Mouse (Mus musculus) heart, embryonic 15.5 days (tissue): ENCODE results near the gene Cad. TPM values are rescaled to one million over a fixed set of nuclear protein-coding genes. Genes with fewer than 3 reads are reported as not detected.
"Not testable (repeated sequence)": the region's sequence is repeated elsewhere in the genome, so short reads cannot be mapped to it uniquely, and the experiment has no call there.

Experiments
- ATAC-seq: fragments of 200-750 bp; cut with Nextera tagmentation; replicated peaks from 2 replicates; pipeline ENCODE4 v1.8.0; 2017; ENCODE audit warnings: low read depth, moderate TSS enrichment; ENCODE audit not compliant: insufficient number of reproducible peaks, insufficient read depth, low FRiP score
- H3K27ac ChIP-seq: fragments of 300-500 bp; sonication (generic); 2 replicates; pipeline ENCODE4 v1.5.1; 2015; ENCODE audit warnings: mild to moderate bottlenecking, inconsistent platforms
- H3K27me3 ChIP-seq: fragments of 300-500 bp; sonication (generic); 2 replicates; pipeline ENCODE4 v1.6.1; 2015; ENCODE audit warnings: inconsistent platforms
- H3K36me3 ChIP-seq: fragments of 300-500 bp; sonication (generic); 2 replicates; pipeline ENCODE4 v1.6.1; 2015; ENCODE audit warnings: mild to moderate bottlenecking, inconsistent platforms
- H3K4me1 ChIP-seq: fragments of 300-500 bp; sonication (generic); replicated peaks from 2 replicates; pipeline ENCODE4 v1.6.1; 2015; ENCODE audit warnings: inconsistent platforms
- H3K4me2 ChIP-seq: fragments of 300-500 bp; sonication (generic); 2 replicates; pipeline ENCODE4 v1.6.1; 2015; ENCODE audit warnings: inconsistent platforms, mild to moderate bottlenecking, moderate library complexity
- H3K4me3 ChIP-seq: fragments of 300-500 bp; sonication (generic); 2 replicates; pipeline ENCODE4 v1.5.1; 2015; ENCODE audit warnings: mild to moderate bottlenecking, inconsistent platforms
- H3K9ac ChIP-seq: fragments of 300-500 bp; sonication (generic); 2 replicates; pipeline ENCODE4 v1.6.1; 2015; ENCODE audit warnings: mild to moderate bottlenecking, inconsistent platforms
- H3K9me3 ChIP-seq: fragments of 300-500 bp; sonication (generic); replicated peaks from 2 replicates; pipeline ENCODE4 v1.6.1; 2016; ENCODE audit warnings: inconsistent platforms
- WGBS: fragments of 180-500 bp; shearing (Covaris S2); methylation state at CpG from one replicate; pipeline ENCODE4 v1.1.7; 2015; ENCODE audit warnings: mixed read lengths; 5-methylcytosine and 5-hydroxymethylcytosine counted together
- polyA plus RNA-seq: library from polyadenylated mRNA; unstranded; fragments of >200 nt; fragmentation: Nextera tagmentation; extraction: Ambion mirVana; gene quantifications from 2 replicates; pipeline ENCODE4 v1.2.1, GENCODE M21; 2015

Gene Cad
- 11.0 and 19.0 TPM in 2 replicates for polyA plus RNA-seq

DNA sequence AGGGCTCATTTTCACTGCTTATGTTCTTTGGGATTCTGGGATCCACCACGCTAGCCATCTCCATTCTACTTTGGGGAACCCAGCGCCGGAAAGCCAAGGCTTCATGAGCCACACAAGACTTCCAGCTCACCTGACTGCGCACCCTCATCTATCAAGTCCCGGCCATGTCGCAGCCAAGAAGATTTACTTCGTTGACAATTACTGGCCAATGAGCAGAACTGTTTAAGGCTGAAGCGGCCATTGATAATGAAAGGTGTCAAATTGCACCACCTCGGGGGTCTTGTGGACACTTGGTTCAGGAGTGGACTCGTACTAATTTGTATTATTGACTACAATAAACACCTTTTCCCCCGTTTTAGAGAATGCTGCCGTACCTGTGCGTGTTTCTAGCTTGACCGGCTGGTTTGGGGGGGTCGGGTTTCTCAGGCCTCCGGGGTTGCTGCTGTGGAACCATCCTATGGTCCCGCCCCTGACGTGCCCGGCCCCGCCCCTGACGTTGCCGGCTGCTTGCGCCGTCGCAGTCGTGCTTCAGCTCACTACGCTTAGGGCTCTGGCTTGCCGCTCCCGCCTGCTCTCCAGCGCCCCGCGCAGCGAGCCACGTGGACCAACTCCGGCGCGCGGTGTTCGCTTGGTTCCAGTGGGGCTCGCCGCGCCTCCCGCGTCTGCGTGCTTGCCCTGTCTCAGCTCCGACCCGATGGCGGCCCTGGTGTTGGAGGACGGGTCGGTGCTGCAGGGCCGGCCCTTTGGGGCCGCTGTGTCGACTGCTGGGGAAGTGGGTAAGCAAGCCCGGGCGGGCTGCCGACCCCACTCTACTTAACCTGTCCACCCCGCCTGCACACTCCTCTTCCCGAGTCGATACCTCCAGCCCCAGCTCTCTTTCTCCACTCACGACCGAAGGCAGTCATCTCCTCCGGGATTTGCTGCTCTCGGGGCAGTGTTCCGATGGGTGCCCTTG, at the start of gene Cad:
Gene Cad (plus strand): TSS at position 520 of the 955 bp plus-strand sequence.
- peak; percentile 96 for ATAC-seq
- Histone ChIP-seq H3K4me3 (peak within 1 kb of the TSS; percentile 60), H3K4me2 (peak within 1 kb of the TSS; percentile 96), H3K36me3 (peaks cover 25% of the 10 kb centered on the region; the same call in 1 of the 2 replicates), H3K27ac (peak within 1 kb of the TSS; percentile 63), H3K9me3 (no peaks in the 10 kb centered on the region), H3K4me1 (peaks cover 17% of the 10 kb centered on the region), H3K9ac (peak within 1 kb of the TSS; percentile 68), H3K27me3 (no peaks in the 10 kb centered on the region)
- WGBS = under 1% methylated on average over 64 of the region's 64 CpGs

DNA sequence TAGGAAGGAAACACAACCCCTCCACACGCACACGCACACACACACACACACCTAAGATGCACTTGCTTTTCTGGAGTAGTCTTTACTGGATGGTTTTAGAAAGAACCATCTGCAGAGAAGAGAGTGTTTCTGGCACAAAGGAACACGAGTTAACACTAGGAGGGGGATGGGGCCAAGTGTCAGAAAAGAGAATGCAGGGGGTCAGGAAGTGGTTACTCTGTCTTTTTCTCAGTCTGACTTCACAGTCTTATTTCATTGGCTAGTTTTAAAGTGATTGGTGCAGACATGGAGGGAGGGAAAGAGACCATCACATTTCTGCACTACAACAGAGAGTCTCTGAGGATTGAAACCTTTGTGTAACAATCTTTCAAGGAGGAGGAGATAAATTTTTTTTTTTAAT, 41.8 kb upstream of the Cad start:
- WGBS = 71% methylated on average over 3 of the region's 3 CpGs
- no peaks in the 10 kb centered on the region for H3K9me3 ChIP-seq
- H3K4me2 ChIP-seq = no peak overlapping the region
- no peaks in the 10 kb centered on the region for H3K27me3 ChIP-seq
- H3K4me1 ChIP-seq = peaks cover 9% of the 10 kb centered on the region; the same call in 1 of the 2 replicates
- no peaks in the 10 kb centered on the region for H3K36me3 ChIP-seq
- no peak overlapping the region for H3K9ac ChIP-seq
- no peak overlapping the region for H3K4me3 ChIP-seq
- H3K27ac ChIP-seq = no peak overlapping the region
- ATAC-seq = no peak

DNA sequence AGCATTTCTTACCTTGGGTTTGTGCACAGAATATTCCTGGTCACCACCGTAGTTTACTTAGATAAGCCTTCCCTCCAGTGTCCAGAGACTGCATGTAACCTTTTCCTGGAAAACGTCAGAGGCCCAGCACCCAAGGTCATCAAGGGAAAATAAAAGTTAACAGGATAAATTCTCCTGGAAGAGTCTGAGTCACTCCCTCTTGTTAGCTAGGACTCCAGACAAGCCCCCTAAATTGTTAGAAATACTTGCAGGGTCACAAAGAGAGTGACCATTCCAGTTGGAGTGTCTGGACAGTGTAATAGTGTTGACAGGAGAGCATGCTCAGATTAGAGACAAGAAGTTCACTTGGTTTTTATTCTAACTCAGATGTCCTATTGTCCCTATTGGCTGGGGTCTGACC, 38.7 kb upstream of the Cad start:
- no peaks in the 10 kb centered on the region for H3K9me3 ChIP-seq
- 0 out of 2 replicates have a peak overlapping the region, but pooled peaks have one; percentile 2 for H3K27ac ChIP-seq
- no peaks in the 10 kb centered on the region for H3K36me3 ChIP-seq
- ATAC-seq = no peak
- peaks cover 9% of the 10 kb centered on the region; the same call in 1 of the 2 replicates for H3K4me1 ChIP-seq
- 30% methylated on average over 2 of the region's 2 CpGs for WGBS
- H3K4me2 ChIP-seq = no peak overlapping the region
- no peak overlapping the region for H3K4me3 ChIP-seq
- no peak overlapping the region for H3K9ac ChIP-seq
- H3K27me3 ChIP-seq = no peaks in the 10 kb centered on the region

DNA sequence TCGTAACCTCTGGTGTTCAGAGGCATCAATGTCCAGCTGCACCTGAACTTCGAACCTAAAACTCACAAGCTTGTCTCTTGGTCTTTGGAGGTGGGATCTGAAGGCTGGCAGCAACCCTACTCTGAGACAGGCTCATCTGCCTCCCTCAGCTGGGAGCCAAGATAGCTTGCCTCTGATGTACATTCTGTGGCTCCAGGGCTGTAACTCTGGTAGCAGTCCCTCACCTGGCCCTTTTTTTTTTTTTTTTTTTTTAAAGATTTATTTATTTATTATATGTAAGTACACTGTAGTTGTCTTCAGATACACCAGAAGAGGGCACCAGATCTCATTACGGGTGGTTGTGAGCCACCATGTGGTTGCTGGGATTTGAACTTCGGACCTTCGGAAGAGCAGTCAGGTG, 32.8 kb upstream of the Cad start:
- H3K4me3 ChIP-seq, H3K27me3 ChIP-seq, H3K9ac ChIP-seq, ATAC-seq, H3K36me3 ChIP-seq, H3K27ac ChIP-seq, H3K4me1 ChIP-seq, H3K4me2 ChIP-seq, H3K9me3 ChIP-seq: not testable (repeated sequence)
- WGBS = 80% methylated on average over 4 of the region's 5 CpGs

DNA sequence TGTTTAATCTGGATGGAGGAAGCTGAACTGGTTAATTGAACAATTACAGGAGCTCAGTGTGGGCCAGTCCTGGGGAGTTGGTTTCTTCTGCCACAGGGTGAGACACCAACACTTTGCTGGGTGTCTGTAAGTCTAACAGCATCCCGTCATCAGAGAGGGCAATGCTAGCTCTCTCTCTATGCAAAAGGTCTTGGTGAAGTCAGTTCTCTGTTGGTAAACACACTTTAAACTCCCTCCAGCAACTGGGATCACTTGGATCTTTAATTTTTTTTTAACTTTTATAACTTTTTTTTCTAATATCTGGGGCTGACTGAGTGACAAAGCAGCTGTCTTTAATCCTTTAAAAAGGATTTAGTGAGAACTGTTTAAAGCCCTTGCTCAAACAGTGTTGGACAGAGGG, 31.9 kb upstream of the Cad start:
- Histone ChIP-seq H3K4me1 (no peaks in the 10 kb centered on the region), H3K27ac (no peak overlapping the region), H3K36me3 (no peaks in the 10 kb centered on the region), H3K4me3 (no peak overlapping the region), H3K4me2 (no peak overlapping the region), H3K27me3 (no peaks in the 10 kb centered on the region), H3K9me3 (no peaks in the 10 kb centered on the region), H3K9ac (no peak overlapping the region)
- 56% methylated on average over 1 of the region's 1 CpGs for WGBS
- ATAC-seq = no peak

DNA sequence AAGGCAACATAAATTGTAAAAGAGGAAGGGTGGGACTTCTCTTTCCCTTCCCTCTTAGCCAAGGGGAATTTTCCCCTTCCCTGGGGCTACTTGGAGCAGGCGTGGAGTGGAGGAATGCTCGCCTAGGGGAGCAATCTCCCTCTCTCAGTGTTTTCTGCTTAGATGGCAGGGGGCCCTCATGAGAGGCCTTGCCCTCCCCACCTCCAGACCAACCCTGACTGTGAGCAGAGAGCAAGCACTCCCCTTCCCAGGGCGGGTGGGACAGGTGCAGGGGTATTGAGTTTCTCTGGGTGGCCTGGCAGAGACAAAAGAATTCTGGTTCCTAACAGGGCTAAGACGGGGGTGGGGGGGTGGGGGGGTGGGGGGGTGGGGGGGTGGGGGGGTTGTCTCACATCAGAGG, 31.3 kb upstream of the Cad start:
- H3K4me1 ChIP-seq = no peaks in the 10 kb centered on the region
- no peaks in the 10 kb centered on the region for H3K9me3 ChIP-seq
- no peak overlapping the region for H3K27ac ChIP-seq
- WGBS = 20% methylated on average over 4 of the region's 4 CpGs
- no peak overlapping the region for H3K9ac ChIP-seq
- H3K36me3 ChIP-seq = no peaks in the 10 kb centered on the region
- ATAC-seq = no peak
- H3K4me2 ChIP-seq = no peak overlapping the region
- no peaks in the 10 kb centered on the region for H3K27me3 ChIP-seq
- H3K4me3 ChIP-seq = no peak overlapping the region

DNA sequence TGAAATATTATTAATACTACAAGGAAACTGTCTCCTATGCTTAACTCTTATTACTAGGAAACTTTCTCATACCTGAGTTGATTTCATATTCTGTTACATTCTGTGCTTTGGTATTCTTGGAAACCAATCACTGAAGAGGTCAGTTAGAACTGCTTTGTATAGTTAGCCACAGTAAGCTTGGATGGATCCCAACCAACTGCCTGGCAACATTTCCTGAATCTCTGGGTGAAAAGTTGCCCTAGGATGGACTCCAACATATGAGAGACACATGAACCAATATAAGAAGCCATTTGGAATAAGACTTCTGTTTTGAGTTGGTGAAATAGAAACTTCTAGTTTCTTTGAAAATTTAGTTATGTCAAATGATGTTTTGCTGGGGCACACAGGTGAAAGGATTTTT, 29.9 kb upstream of the Cad start:
- H3K27ac ChIP-seq = no peak overlapping the region
- no peak overlapping the region for H3K4me2 ChIP-seq
- H3K4me3 ChIP-seq = no peak overlapping the region
- no peaks in the 10 kb centered on the region for H3K4me1 ChIP-seq
- no peaks in the 10 kb centered on the region for H3K9me3 ChIP-seq
- ATAC-seq = no peak
- H3K27me3 ChIP-seq = no peaks in the 10 kb centered on the region
- H3K36me3 ChIP-seq = no peaks in the 10 kb centered on the region
- H3K9ac ChIP-seq = no peak overlapping the region

DNA sequence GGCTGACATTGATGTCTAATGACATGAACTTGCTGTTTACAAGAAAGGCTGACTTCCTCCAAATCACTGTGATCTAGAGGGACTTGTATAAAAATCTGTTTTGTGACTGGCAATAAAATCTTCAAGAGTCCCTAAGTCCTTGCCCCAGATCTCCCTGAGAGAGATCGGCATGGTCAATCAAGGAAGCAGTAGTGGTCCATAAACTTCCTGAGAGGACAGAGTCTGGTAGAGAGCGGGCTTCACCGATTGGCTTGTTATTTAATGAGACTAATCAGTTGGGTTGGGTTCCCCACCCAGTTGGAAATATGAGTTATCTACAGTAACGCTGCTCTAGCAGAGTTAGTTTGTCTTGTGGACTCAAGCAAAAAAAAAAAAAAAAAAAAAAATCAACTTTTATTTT, 23.7 kb upstream of the Cad start:
- H3K4me1 ChIP-seq = no peaks in the 10 kb centered on the region; the same call in 1 of the 2 replicates
- no peak overlapping the region for H3K9ac ChIP-seq
- no peak overlapping the region for H3K27ac ChIP-seq
- H3K36me3 ChIP-seq = no peaks in the 10 kb centered on the region
- H3K27me3 ChIP-seq = no peaks in the 10 kb centered on the region
- no peak overlapping the region for H3K4me3 ChIP-seq
- no peak overlapping the region for H3K4me2 ChIP-seq
- 84% methylated on average over 4 of the region's 4 CpGs for WGBS
- ATAC-seq = no peak
- no peaks in the 10 kb centered on the region for H3K9me3 ChIP-seq

DNA sequence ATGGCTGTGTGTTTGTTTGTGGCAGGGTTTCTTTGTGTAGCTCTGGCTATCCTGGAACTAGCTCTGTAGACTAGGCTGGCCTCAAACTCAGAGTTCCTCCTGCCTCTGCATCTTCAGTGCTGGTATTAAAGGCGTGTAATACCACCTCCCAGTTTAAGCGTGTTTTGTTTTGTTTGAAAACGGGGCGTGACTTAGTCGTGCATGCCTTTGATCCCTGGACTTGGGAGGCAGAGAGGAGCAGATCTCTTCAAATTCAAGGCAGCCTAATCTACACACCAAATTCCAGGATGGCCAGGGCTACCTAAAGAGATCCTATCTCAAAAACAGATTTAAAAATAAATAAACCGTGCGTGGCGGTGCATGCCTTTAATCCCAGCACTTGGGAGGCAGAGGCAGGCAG, 23.1 kb upstream of the Cad start:
- ATAC-seq = no peak
- Histone ChIP-seq H3K27me3 (no peaks in the 10 kb centered on the region), H3K4me3 (no peak overlapping the region), H3K4me1 (no peaks in the 10 kb centered on the region; the same call in 1 of the 2 replicates), H3K27ac (no peak overlapping the region), H3K9ac (no peak overlapping the region), H3K36me3 (no peaks in the 10 kb centered on the region), H3K4me2 (no peak overlapping the region), H3K9me3 (no peaks in the 10 kb centered on the region)
- 79% methylated on average over 8 of the region's 8 CpGs for WGBS

DNA sequence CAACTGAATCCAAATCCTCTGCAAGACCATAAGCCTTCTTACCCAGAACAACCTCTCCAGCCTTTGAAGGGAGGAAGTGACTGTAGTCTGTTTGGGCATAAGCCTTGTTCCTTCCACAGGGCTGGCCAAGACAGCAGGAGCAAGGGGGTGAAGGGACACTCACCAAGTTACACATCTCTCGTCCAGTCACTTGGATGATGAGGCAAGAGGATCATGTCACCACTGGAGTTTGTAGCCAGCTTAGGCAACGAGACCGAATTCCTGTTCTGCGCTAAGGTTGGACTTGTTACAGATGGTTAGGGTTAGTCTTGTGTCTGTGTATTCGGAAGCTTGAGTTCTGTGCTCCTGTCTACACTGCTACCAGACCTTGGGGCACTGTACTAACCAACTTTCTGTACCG, 19.9 kb upstream of the Cad start:
- Histone ChIP-seq H3K4me2 (no peak overlapping the region), H3K27ac (no peak overlapping the region), H3K4me3 (no peak overlapping the region), H3K4me1 (no peaks in the 10 kb centered on the region; the same call in 1 of the 2 replicates), H3K27me3 (no peaks in the 10 kb centered on the region), H3K36me3 (peaks cover 15% of the 10 kb centered on the region; the same call in 1 of the 2 replicates), H3K9ac (no peak overlapping the region), H3K9me3 (no peaks in the 10 kb centered on the region)
- WGBS = 86% methylated on average over 6 of the region's 6 CpGs
- ATAC-seq = no peak

DNA sequence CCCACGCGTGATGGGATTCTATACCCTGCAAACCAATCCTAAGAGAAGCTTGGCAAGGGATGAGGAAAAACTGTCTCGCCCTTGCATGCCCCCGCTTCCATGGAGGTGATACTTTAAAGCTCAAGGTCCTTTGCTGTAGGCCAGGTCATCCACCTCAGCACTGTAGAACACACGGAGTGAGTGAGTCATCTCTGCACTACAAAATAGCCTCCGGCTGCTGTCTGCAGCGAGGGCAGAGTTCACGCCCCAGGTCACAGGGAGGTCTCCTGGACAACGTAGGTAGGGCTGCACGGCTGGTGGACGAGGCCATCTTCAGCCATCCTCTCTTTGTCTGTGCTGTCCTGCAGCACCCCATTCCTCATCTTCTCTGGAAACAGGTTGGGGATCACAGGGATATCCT, 18.0 kb upstream of the Cad start:
- ATAC-seq, H3K27me3 ChIP-seq, H3K9me3 ChIP-seq, H3K4me3 ChIP-seq, H3K27ac ChIP-seq, H3K4me2 ChIP-seq, H3K4me1 ChIP-seq, H3K9ac ChIP-seq: not testable (repeated sequence)
- H3K36me3 ChIP-seq = peaks cover 18% of the 10 kb centered on the region; the same call in 1 of the 2 replicates
- WGBS = 77% methylated on average over 11 of the region's 11 CpGs
